Mouse (Mus musculus) testis, adult 2 months (tissue): ENCODE results near the gene Olfr805.

Experiments used
- CTCF ChIP-seq: fragments of 200-500 bp; IDR thresholded peaks from 2 replicates; pipeline ENCODE4 v1.5.1; 2012; ENCODE audit warnings: low read depth, mild to moderate bottlenecking, inconsistent platforms, low read length, moderate library complexity; ENCODE audit not compliant: control insufficient read depth, insufficient read depth, insufficient replicate concordance
- POLR2A ChIP-seq: fragments of 200-500 bp; IDR thresholded peaks from 2 replicates; pipeline ENCODE4 v1.6.1; 2012; ENCODE audit warnings: low read depth, mild to moderate bottlenecking, inconsistent platforms, low read length, moderate library complexity; ENCODE audit not compliant: control insufficient read depth

DNA sequence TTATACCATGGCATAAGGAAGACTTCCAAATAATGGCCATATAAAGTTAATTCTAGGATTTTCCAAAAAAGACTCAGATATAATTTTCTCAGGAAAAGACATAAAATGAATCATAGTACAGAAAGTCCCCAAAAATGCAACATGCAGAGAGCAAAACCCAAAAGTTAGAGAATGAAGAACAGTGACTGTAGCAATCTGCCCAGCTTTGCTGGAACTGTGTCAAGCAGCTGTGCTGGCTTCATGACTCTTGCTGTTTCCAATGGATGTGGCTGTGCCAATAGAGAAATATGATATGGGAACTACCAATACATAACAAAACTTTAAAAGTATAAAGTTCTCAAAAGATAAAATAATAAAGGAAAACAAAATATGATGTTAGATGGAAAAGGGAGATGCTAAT is 48.9 kb upstream of the Olfr805 start:
- TF ChIP-seq CTCF = no peak
- no peak for TF ChIP-seq POLR2A
